Mouse (Mus musculus) CH12.LX (cell line): ENCODE data around the gene Tmbim4. TPM values are rescaled to one million over a fixed set of nuclear protein-coding genes. Genes with fewer than 3 reads are reported as not detected.

Experiments used
- DNase-seq: peaks from one replicate; pipeline ENCODE4 v3.0.0-alpha.2; 2013; ENCODE audit errors: extremely low read depth
- H3K27ac ChIP-seq: 2 replicates; pipeline ENCODE4 v1.5.1; 2012; ENCODE audit warnings: low read depth, mild to moderate bottlenecking, control low read depth, moderate library complexity; ENCODE audit not compliant: insufficient read depth
- H3K27me3 ChIP-seq: replicated peaks from 2 replicates; pipeline ENCODE3; 2012; ENCODE audit warnings: inconsistent platforms
- H3K36me3 ChIP-seq, 2 experiments: replicated peaks in 1 of 2; 2 replicates each; pipeline versions ENCODE3 to v1.6.1; 2012; ENCODE audit warnings: inconsistent platforms in 1 of 2, low read length in 1 of 2, mild to moderate bottlenecking in 1 of 2, mixed read lengths in 1 of 2, moderate library complexity in 1 of 2; ENCODE audit not compliant: control insufficient read depth in 1 of 2, insufficient read depth in 1 of 2
- H3K4me1 ChIP-seq, 2 experiments: 2 replicates each; pipeline ENCODE4 v1.6.1; 2012; ENCODE audit warnings: inconsistent platforms in 1 of 2, moderate library complexity in 1 of 2; ENCODE audit not compliant: insufficient read depth in 2 of 2, control insufficient read depth in 1 of 2
- H3K4me2 ChIP-seq: 2 replicates; pipeline ENCODE4 v1.6.1; 2012; ENCODE audit warnings: low read depth, mild to moderate bottlenecking, control low read depth; ENCODE audit not compliant: poor library complexity, insufficient read depth, severe bottlenecking
- H3K4me3 ChIP-seq, 3 experiments: fragments of 150-350 bp in 1 of 3; sonication (generic) in 1 of 3; replicated peaks in 1 of 3; 2 replicates each; pipeline versions ENCODE3 to v1.5.1; 2011 to 2012; ENCODE audit warnings: low read depth in 2 of 3, low read length in 2 of 3, mild to moderate bottlenecking in 2 of 3, moderate library complexity in 2 of 3, control low read depth in 1 of 3, improper control_type of control experiment in 1 of 3, inconsistent platforms in 1 of 3, mixed read lengths in 1 of 3; ENCODE audit not compliant: poor library complexity in 1 of 3
- H3K79me2 ChIP-seq: replicated peaks from 2 replicates; pipeline ENCODE4 v1.6.1; 2012; ENCODE audit warnings: mild to moderate bottlenecking, moderate library complexity; ENCODE audit not compliant: control insufficient read depth, poor library complexity, insufficient read depth, severe bottlenecking; ENCODE audit errors: extremely low read depth
- H3K9ac ChIP-seq: 2 replicates; pipeline ENCODE4 v1.6.1; 2012; ENCODE audit warnings: low read depth, mild to moderate bottlenecking, control low read depth, moderate library complexity; ENCODE audit not compliant: insufficient read depth
- H3K9me3 ChIP-seq: replicated peaks from 2 replicates; pipeline ENCODE3; 2012; ENCODE audit warnings: low read length, inconsistent platforms, mixed read lengths
- BHLHE40 ChIP-seq: IDR thresholded peaks from 2 replicates; pipeline ENCODE4 v1.6.1; 2011; ENCODE audit warnings: mild to moderate bottlenecking, low read depth, low read length, improper control_type of control experiment
- GABPA ChIP-seq: IDR thresholded peaks from 2 replicates; pipeline ENCODE4 v1.6.1; 2012; ENCODE audit warnings: low read depth, low read length, improper control_type of control experiment, inconsistent platforms; ENCODE audit not compliant: insufficient replicate concordance
- IRF4 ChIP-seq: IDR thresholded peaks from 2 replicates; pipeline ENCODE4 v1.6.1; 2014; ENCODE audit warnings: low read depth, mild to moderate bottlenecking, inconsistent platforms, low read length, improper control_type of control experiment
- JUND ChIP-seq: conservative IDR thresholded peaks from 2 replicates; pipeline ENCODE4 v1.6.1; 2011; ENCODE audit warnings: low read depth, low read length, improper control_type of control experiment
- KAT2A ChIP-seq: IDR thresholded peaks from 2 replicates; pipeline ENCODE4 v1.6.1; 2012; ENCODE audit warnings: low read length, improper control_type of control experiment, inconsistent platforms; ENCODE audit not compliant: insufficient replicate concordance
- MEF2A ChIP-seq: IDR thresholded peaks from 2 replicates; pipeline ENCODE4 v1.6.1; 2014; ENCODE audit warnings: low read depth, mild to moderate bottlenecking, inconsistent platforms, low read length, improper control_type of control experiment, borderline replicate concordance
- NRF1 ChIP-seq: IDR thresholded peaks from 2 replicates; pipeline ENCODE4 v1.6.1; 2014; ENCODE audit warnings: low read depth, mild to moderate bottlenecking, inconsistent platforms, low read length, improper control_type of control experiment, moderate library complexity
- POLR2AphosphoS2 ChIP-seq: IDR thresholded peaks from 2 replicates; pipeline ENCODE4 v1.6.1; 2011; ENCODE audit warnings: low read depth, low read length, improper control_type of control experiment
- RAD21 ChIP-seq: IDR thresholded peaks from 2 replicates; pipeline ENCODE4 v1.6.1; 2011; ENCODE audit warnings: low read depth, mild to moderate bottlenecking, low read length, improper control_type of control experiment, moderate library complexity
- SMC3 ChIP-seq: IDR thresholded peaks from 2 replicates; pipeline ENCODE4 v1.6.1; 2011; ENCODE audit warnings: low read depth, low read length, improper control_type of control experiment
- TBP ChIP-seq: conservative IDR thresholded peaks from 2 replicates; pipeline ENCODE4 v1.6.1; 2011; ENCODE audit warnings: low read depth, low read length, improper control_type of control experiment
- TCF12 ChIP-seq: IDR thresholded peaks from 2 replicates; pipeline ENCODE4 v1.6.1; 2014; ENCODE audit warnings: low read depth, mild to moderate bottlenecking, inconsistent platforms, low read length, improper control_type of control experiment
- USF2 ChIP-seq: conservative IDR thresholded peaks from 2 replicates; pipeline ENCODE4 v1.6.1; 2011; ENCODE audit warnings: low read depth, low read length, improper control_type of control experiment
- ZC3H11A ChIP-seq: IDR thresholded peaks from 2 replicates; pipeline ENCODE4 v1.6.1; 2012; ENCODE audit warnings: low read depth, mild to moderate bottlenecking, inconsistent platforms, low read length, improper control_type of control experiment
- ZMIZ1 ChIP-seq: IDR thresholded peaks from 2 replicates; pipeline ENCODE4 v1.6.1; 2012; ENCODE audit warnings: low read depth, mild to moderate bottlenecking, inconsistent platforms, low read length, improper control_type of control experiment
- dilution Hi-C: fragments of 300-500 bp; cut with MboI; formaldehyde crosslinking; loops from 2 replicates; pipeline ENCODE4 v1.14.3; 2020; ENCODE audit warnings: low sequenced_read_pairs; ENCODE audit not compliant: extremely low pct_unique_long_range_greater_than_20kb, extremely low pct_ligation_motif_present
- in situ Hi-C: fragments of 300-500 bp; cut with MboI; formaldehyde crosslinking; loops from 3 replicates; pipeline ENCODE4 v1.14.3; 2019; ENCODE audit warnings: low sequenced_read_pairs, low pct_ligation_motif_present, low pct_unique_long_range_greater_than_20kb, mixed read lengths
- polyA plus RNA-seq: library from polyadenylated mRNA; unstranded; fragments of >175 nt; gene quantifications from 2 replicates; pipeline ENCODE4 v1.2.1, GENCODE M21; 2012; ENCODE audit warnings: low read depth; ENCODE audit not compliant: insufficient read length
- total RNA-seq, 2 experiments: library from RNA; depleted of rRNA; stranded (reverse); fragments of 300-350 nt in 1 of 2; fragments of >200 nt in 1 of 2; gene quantifications; 2 replicates each; pipeline ENCODE4 v1.2.3; 2012 to 2014

Gene Tmbim4
- total and polyA plus RNA-seq, 3 experiments, result 97.8 to 113 (median 112) TPM

GRCm38 (mm10) chr10:120236855-120237254 lies 35.5 kb downstream of the Tmbim4 start:
- Histone ChIP-seq H3K4me3 (no peak overlapping the region), H3K36me3 (peaks cover 0 to 20% of the 10 kb centered on the region in 2 experiments), H3K9me3 (no peaks in the 10 kb centered on the region), H3K4me2 (no peak overlapping the region), H3K27me3 (no peaks in the 10 kb centered on the region), H3K79me2 (no peaks in the 10 kb centered on the region), H3K27ac (no peak overlapping the region), H3K9ac (no peak overlapping the region), H3K4me1 (peaks cover 0 to 3% of the 10 kb centered on the region in 2 experiments; a peak in 2 of 4 replicates)
- DNase-seq, result no peak
- in situ Hi-C loops (loop anchor here (25.0 kb wide), 1 partner anchor 1025 kb away; no protein-coding TSS in a partner anchor), dilution Hi-C loops (no loop called here)
- TF ChIP-seq USF2, result no peak
- TF ChIP-seq BHLHE40, result no peak

GRCm38 (mm10) chr10:120238241-120238640 lies 36.9 kb downstream of the Tmbim4 start:
- Histone ChIP-seq H3K79me2 (no peaks in the 10 kb centered on the region), H3K4me2 (no peak overlapping the region), H3K27me3 (no peaks in the 10 kb centered on the region)
- DNase-seq, result no peak
- TF ChIP-seq TBP (no peak), NRF1 (no peak), KAT2A (no peak), GABPA (no peak), USF2 (no peak), MEF2A (no peak), IRF4 (no peak), ZMIZ1 (no peak), ZC3H11A (no peak), RAD21 (no peak), JUND (no peak), TCF12 (no peak), SMC3 (no peak), POLR2AphosphoS2 (no peak)
- TF ChIP-seq, all 38 proteins: peak for 0
- Histone ChIP-seq H3K9ac (no peak overlapping the region), H3K4me1 (peaks cover 6 to 7% of the 10 kb centered on the region in 2 experiments), H3K27ac (no peak overlapping the region), H3K9me3 (no peaks in the 10 kb centered on the region), H3K36me3 (peaks cover 0 to 7% of the 10 kb centered on the region in 2 experiments), H3K4me3 (no peak overlapping the region)
- in situ Hi-C loops, result loop anchor here (25.0 kb wide), 1 partner anchor 1024 kb away; no protein-coding TSS in a partner anchor
- dilution Hi-C loops, result no loop called here
